Comparison of ENCODE assay signal across 10 mouse cellular contexts in the genomic region with DNA sequence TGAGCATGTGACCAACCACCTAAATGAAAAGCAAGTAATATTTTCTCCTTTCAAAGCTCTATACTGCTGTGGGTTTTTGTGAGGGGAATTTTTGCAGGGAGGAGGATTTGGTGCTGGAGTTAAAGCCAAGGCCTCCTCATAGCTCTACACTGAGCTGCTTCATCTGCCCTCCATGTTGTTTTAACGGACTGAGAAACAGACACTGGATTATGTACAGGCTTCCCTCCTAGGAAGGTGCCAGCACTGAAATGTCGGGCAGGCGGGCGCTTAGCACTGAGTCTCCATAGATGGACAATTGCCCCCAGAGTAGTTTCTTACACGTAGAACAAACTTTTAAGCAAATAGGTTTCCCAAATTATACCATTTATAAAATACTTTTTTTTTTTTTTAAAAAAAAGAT. TPM values are rescaled to one million over a fixed set of nuclear protein-coding genes. Genes with fewer than 3 reads are reported as not detected.
DNase-seq lines count a peak whose midpoint lies in the region; ATAC-seq lines count a peak whose summit lies in the region.
"Had no signal": no experiment of that assay in that cellular context is flagged by ENCODE, and none has a peak within 500 bp of the region (broad histone marks: within the 10 kb centered on the region; RNA-seq: fewer than 3 reads in every experiment).

No protein-coding gene starts in this region.

- peaks cover 55% of the 10 kb centered on the region for H3K27me3 ChIP-seq in heart, embryonic 11.5 days (ENCODE audit: control insufficient read depth, insufficient read depth, low read length)
- H3K27me3 ChIP-seq in hindbrain, embryonic 12.5 days: peaks cover 90% of the 10 kb centered on the region

- 30% methylated on average over 5 of the region's 5 CpGs for WGBS in heart, embryonic 11.5 days (ENCODE audit: insufficient replicate concordance)
- 31% methylated on average over 5 of the region's 5 CpGs for WGBS in hindbrain, embryonic 12.5 days

- peak overlapping the region; percentile 87 for H3K9ac ChIP-seq in heart, embryonic 11.5 days (ENCODE audit: low read depth, low read length)
- H3K9ac ChIP-seq in hindbrain, embryonic 12.5 days: peak overlapping the region; percentile 35

- H3K27ac ChIP-seq in heart, embryonic 11.5 days (ENCODE audit: low read depth, low read length): peak overlapping the region; percentile 94
- 0 out of 2 replicates have a peak overlapping the region, but pooled peaks have one; percentile 18 for H3K27ac ChIP-seq in hindbrain, embryonic 12.5 days

- H3K36me3 ChIP-seq in heart, embryonic 11.5 days (ENCODE audit: control insufficient read depth, insufficient read depth, low read length): no peaks in the 10 kb centered on the region; the same call in 1 of the 2 replicates
- H3K36me3 ChIP-seq in hindbrain, embryonic 12.5 days: 0 out of 2 replicates have a peak, but pooled peaks cover under 1% of the 10 kb centered on the region

- intact Hi-C loops in gastrocnemius, postnatal 14 days (cut with DNase I; ENCODE audit: low total_unique reads): no loop called here

- no peak for ATAC-seq in heart, embryonic 11.5 days (replicated peaks; ENCODE audit: insufficient number of reproducible peaks, low FRiP score, low TSS enrichment)
- no peak for ATAC-seq in hindbrain, embryonic 12.5 days (ENCODE audit: low FRiP score)
- ATAC-seq in activated CD4-positive, CD25-positive, alpha-beta regulatory T cell, adult 4 months: no peak

- H3K4me1 ChIP-seq in heart, embryonic 11.5 days (ENCODE audit: control insufficient read depth, insufficient read depth, low read length): peaks cover 7% of the 10 kb centered on the region; the same call in 1 of the 2 replicates
- H3K4me1 ChIP-seq in hindbrain, embryonic 12.5 days: peaks cover 9% of the 10 kb centered on the region; the same call in 1 of the 2 replicates

- peak overlapping the region; percentile 75 for H3K4me3 ChIP-seq in heart, embryonic 11.5 days (ENCODE audit: low read depth, low read length)
- peak overlapping the region; percentile 62 for H3K4me3 ChIP-seq in hindbrain, embryonic 12.5 days

- no peaks in the 10 kb centered on the region for H3K9me3 ChIP-seq in heart, embryonic 11.5 days (replicated peaks; ENCODE audit: control insufficient read depth, low read length)
- H3K9me3 ChIP-seq in hindbrain, embryonic 12.5 days (replicated peaks): no peaks in the 10 kb centered on the region

- H3K4me2 ChIP-seq in heart, embryonic 11.5 days: peak overlapping the region; percentile 56
- H3K4me2 ChIP-seq in hindbrain, embryonic 12.5 days (replicated peaks): peak overlapping the region; percentile 56

- no peak for DNase-seq in heart, adult 9 months (ENCODE audit: low spot score in 2 of 2)
- peak; percentile 66 for DNase-seq in embryo, embryonic 10.5 days (ENCODE audit: low spot score)
- DNase-seq in mesoderm, embryonic 11.5 days (ENCODE audit: low read depth, low spot score): peak; percentile 44
- DNase-seq in gastrocnemius, postnatal 14 days: no peak
- no peak for DNase-seq in left cerebral cortex, adult 18-20 months (ENCODE audit: low spot score in 2 of 2)
- DNase-seq: adrenal gland, adult 8-10 months; spleen, adult 18-20 months had no signal

RNA-seq across cellular contexts. Expression of gene Grb10, which starts 4.1 kb away (rescaled TPM):
- polyA plus RNA-seq in heart, embryonic 11.5 days (2014; fragmentation: Nextera tagmentation; extraction: Ambion mirVana): 263 and 402 TPM in 2 replicates
- polyA plus RNA-seq in hindbrain, embryonic 12.5 days (2016; fragmentation: Nextera tagmentation; extraction: Ambion mirVana): 414 and 447 TPM in 2 replicates
- polyA plus RNA-seq in activated CD4-positive, CD25-positive, alpha-beta regulatory T cell, adult 4 months (2017; shearing (Covaris generic)): not detected
- 100 to 1,000 TPM; 245 to 266 TPM for total RNA-seq in gastrocnemius, postnatal 14 days (2021)
- 10 to 100 TPM; 35.0 to 41.9 TPM for total RNA-seq in left cerebral cortex, adult 18-20 months (2021)

Comparison
In these comparisons a context has a peak if more than half of its experiments do, and no peak if none do; other contexts are left out.
1. DNase-seq: peak in embryo, embryonic 10.5 days (single experiment) and mesoderm, embryonic 11.5 days (single experiment); none in heart, adult 9 months (0 of 2), gastrocnemius, postnatal 14 days (single experiment) and left cerebral cortex, adult 18-20 months (0 of 2).
2. RNA of gene Grb10, which starts 4.1 kb away (polyA plus RNA-seq): 414 to 447 TPM in hindbrain, embryonic 12.5 days and 263 to 402 TPM in heart, embryonic 11.5 days; not detected in activated CD4-positive, CD25-positive, alpha-beta regulatory T cell, adult 4 months; every median in the first group is over 100 times any median in the second.